Mouse (Mus musculus) heart, adult 2 months (tissue): ENCODE results near the gene Hmox2.

Experiments
- CTCF ChIP-seq: fragments of 200-600 bp; IDR thresholded peaks from 2 replicates; pipeline ENCODE4 v1.8.1; 2022; ENCODE audit warnings: antibody characterized with exemption, mild to moderate bottlenecking, moderate library complexity
- POLR2A ChIP-seq: fragments of 200-500 bp; IDR thresholded peaks from 2 replicates; pipeline ENCODE4 v1.6.1; 2011; ENCODE audit warnings: mild to moderate bottlenecking, low read depth, low read length, control low read depth; ENCODE audit not compliant: insufficient read depth

DNA sequence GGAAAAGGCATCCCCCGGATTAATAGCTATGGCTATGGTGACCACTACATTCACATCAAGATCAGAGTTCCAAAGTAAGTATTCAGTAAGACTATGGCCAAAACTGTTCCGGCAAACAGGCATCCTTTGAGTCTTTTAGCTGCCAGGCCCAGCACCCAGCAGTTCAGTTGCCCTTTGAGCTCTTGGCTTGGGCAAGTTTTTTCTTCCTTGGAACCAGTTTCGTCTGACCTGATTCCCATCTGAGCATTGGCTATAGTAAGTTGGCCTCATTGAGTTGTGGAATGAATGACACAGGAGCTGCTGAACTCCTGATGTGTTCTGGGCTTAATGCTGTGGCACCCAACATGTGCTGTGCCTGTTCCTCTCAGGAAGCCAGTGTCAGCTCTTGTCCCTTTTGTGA is 24.9 kb upstream of the Hmox2 start:
- TF ChIP-seq POLR2A (no peak), CTCF (no peak)
